Mouse (Mus musculus) cerebellum, adult (tissue): ENCODE results near the gene Trp53i11.

ENCODE experiments used
- ATAC-seq: cut with Nextera tagmentation; 2 replicates; pipeline ENCODE4 v1.9.2; 2017; ENCODE audit warnings: mild to moderate bottlenecking, moderate library complexity, mixed read lengths; ENCODE audit not compliant: insufficient number of reproducible peaks, low FRiP score, low TSS enrichment

Trp53i11 gene

GRCm38 (mm10) chr2:93170156-93170844, 17.0 kb upstream of the Trp53i11 start:
- no peak for ATAC-seq

- no peak for ATAC-seq
Measured at GRCm38 (mm10) chr2:93170845-93171200, 16.5 kb upstream of the Trp53i11 start.

GRCm38 (mm10) chr2:93171929-93172328, 15.4 kb upstream of the Trp53i11 start:
- no peak for ATAC-seq

DNA sequence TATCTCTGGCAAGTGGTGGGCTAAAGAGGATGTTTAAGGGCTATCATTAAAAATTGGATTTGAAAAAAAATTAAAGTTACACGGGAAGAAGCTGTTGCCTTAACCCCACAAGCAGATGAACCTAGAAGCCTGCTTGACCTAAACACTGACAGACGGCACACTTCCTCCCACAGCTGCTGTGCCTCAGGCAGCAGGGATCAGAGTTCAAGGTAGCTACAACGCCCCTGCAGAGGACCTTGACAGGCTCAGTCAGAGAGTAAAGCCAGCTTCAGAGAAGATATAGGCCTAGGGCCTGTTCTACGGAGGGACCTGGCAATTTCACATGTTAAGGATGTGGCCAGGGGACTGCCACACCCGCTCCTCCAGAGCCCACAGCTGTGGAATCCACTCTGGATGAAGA, 14.9 kb upstream of the Trp53i11 start:
- ATAC-seq, result no peak

DNA sequence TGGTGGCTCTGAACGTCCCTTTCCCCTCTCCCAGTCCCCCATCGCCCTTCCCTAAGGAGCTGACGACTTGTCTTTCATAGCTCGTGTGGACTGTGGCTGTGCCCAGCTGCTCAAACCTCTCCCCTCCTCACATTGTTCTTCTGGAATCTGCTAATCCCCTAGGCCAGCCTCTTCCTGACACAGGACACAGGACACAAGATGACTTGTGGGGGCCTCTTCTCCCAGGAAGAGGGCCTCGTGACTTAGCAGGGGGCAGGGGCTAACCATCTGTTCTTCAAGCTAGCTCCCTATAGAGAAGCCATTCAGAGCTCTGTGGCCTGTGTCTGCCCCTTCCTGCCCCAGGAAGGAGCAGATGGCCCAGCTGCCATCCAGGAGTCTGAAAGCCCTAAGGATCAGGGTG, 13.2 kb upstream of the Trp53i11 start:
- ATAC-seq, result no peak

DNA sequence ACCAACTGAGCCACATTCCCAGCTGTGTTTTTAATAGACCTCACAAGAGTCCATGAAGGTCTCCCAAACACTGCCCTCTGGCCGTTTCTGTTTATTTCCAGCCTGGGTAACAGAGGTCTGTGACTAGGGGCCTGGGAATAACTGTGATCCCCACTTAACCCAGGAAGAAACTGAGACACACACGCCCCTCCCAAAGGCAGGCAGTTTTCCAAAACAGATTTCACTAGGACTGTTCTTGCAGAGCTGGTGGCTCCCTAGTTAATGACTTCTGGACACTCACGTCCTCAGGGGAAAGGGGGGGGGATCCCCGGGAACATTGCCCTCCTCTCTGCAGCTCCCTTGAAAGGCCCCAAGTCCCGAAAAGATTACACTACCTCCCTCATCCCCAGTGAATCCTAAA, 12.1 kb upstream of the Trp53i11 start:
- no peak for ATAC-seq

GRCm38 (mm10) chr2:93175721-93176120, 11.6 kb upstream of the Trp53i11 start:
- no peak for ATAC-seq

GRCm38 (mm10) chr2:93176193-93176798, 11.1 kb upstream of the Trp53i11 start:
- ATAC-seq, result no peak

GRCm38 (mm10) chr2:93176871-93177667, 10.3 kb upstream of the Trp53i11 start:
- ATAC-seq, result no peak

DNA sequence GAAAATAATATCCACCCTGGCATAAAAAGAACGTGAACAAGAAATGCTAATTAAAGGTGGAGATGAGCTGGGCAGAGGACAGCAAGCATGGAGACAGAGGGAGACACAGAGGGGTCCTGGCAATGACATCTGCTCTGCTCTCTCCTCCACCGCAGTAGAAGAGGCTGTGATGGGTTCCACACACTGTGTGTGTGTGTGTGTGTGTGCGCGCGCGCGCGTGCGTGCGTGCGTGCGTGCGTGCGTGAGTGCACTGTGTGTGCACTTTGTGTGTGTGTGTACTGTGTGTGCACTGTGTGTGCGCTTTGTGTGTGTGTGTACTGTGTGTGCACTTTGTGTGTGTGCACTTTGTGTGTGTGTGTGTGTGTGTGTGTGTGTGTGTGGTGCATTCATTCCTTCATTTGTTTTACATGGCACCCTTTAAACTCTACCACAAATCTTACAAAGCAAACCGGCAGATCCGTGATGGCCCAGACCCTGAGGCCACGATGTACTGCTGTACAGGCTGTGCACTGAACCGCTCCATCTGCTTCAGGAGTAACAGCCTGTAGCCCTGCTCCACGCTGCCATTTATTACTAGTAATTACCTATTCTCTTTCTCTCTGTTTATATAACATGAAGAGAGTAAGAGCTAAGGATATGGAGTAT, 9.6 kb upstream of the Trp53i11 start:
- ATAC-seq, result no peak

- ATAC-seq, result no peak
Measured at GRCm38 (mm10) chr2:93178313-93178677, 9.1 kb upstream of the Trp53i11 start.

- no peak for ATAC-seq
Measured at GRCm38 (mm10) chr2:93179603-93180002, 7.7 kb upstream of the Trp53i11 start.

GRCm38 (mm10) chr2:93180077-93180844, 7.1 kb upstream of the Trp53i11 start:
- peak; percentile 41; the same call in 1 of the 2 replicates for ATAC-seq

- ATAC-seq, result no peak
Measured at GRCm38 (mm10) chr2:93182859-93183258, 4.5 kb upstream of the Trp53i11 start.

DNA sequence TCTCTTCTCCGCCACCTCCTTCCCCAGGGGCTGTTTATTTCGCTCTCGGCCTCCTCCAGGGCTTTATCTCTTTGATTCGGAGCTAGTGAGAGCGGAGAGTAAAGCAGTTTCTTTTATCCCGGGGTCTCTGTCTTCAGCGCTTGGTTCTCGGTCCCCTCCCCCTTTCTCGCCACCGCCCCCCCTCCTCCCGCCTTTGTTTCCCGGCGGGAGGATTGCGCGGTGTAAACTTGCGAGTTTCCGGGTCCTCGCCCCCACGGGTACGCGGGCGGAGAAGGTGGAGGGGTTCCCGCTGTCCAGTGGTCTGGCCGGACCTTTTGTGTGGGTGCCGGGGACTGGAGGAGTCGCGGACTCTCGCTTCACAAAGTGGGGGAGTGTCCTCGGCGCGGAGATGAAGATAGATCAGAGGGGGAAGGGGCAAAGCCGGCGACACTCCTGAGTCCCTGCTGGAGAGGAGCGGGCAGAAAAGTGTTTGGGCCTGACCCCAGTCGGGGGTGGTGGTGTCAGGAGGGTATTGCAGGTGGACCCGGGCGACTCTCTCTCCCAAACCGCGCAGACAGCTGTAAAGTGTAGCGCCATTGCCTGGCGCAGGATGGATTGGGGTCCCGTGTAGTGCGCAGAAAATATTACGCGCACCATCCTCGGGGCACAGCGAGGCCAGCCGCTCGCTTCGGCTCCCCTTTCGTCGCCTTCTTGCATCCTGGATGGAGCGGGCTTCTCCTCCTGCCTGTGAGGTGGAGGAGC, 842 bp downstream of the Trp53i11 start:
- ATAC-seq, result no peak

- no peak for ATAC-seq
Measured at GRCm38 (mm10) chr2:93188761-93189458, 1.6 kb downstream of the Trp53i11 start.

GRCm38 (mm10) chr2:93190771-93191487, 3.6 kb downstream of the Trp53i11 start:
- no peak for ATAC-seq

- no peak for ATAC-seq
Measured at GRCm38 (mm10) chr2:93191488-93192181, 4.3 kb downstream of the Trp53i11 start.
